Mouse (Mus musculus) liver, adult (tissue): Measurements from ENCODE around the gene Cobll1.

Experiments
- GATA4 ChIP-seq: IDR thresholded peaks from 2 replicates; pipeline ENCODE4 v1.6.1; 2014; ENCODE audit warnings: mild to moderate bottlenecking, low read length; ENCODE audit not compliant: insufficient replicate concordance

Cobll1 gene

DNA sequence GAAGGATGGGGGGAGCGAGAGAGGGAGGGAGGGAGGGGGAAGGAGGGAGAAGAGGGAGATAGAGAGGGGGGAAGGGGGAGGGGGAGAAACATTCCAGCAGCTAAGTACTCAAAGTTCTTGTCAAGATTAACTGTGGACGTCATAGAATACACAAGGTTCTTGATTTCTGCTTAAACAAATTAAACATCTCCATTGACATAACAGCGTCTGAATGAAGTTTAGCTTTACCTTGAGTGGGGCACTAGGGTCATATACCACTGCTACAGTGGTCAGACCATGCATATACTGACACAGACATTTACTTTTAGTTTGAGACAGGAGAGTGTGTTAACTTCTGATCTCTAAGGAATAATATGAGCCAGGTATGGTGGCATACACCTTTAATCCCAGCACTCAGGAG, 135.4 kb downstream of the Cobll1 start:
- TF ChIP-seq GATA4 = no peak

DNA sequence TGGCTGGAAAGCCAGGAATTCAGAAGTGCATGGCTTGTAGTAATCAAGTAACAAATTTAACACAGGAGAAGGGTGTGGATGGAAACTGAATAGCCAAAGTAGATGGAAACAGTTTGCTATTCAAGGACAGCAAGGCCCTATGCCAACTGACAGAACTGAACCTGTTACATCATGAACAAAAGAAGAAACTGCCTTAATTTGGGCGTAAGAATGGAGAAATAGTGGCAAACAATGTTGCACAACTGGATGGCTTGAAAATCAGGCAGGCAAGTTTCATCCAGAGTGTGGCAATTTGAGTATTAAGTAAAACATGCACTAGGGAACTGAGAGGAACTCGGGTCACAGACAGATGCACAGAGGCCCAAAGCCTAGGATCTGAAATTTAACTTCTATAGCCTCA, 137.8 kb downstream of the Cobll1 start:
- TF ChIP-seq GATA4 = no peak

DNA sequence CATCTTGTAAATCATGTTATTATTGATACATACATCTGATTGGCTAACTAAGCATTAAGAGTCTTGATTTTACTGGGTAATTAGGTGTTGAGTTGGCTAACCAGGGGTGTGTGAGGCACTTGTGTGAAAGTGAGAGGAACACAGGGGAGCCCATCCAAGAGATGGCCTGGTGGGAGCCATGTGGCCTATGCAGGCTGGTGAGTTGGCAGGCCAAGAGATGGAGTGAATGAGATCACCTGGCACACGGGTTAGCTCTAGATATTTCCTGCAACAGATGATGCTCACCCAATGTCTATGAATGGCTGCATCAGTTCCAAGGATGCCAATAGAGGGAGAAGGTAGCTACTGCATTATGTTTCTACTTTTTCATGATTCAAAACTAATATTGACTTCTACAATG, 139.2 kb downstream of the Cobll1 start:
- TF ChIP-seq GATA4 = no peak

DNA sequence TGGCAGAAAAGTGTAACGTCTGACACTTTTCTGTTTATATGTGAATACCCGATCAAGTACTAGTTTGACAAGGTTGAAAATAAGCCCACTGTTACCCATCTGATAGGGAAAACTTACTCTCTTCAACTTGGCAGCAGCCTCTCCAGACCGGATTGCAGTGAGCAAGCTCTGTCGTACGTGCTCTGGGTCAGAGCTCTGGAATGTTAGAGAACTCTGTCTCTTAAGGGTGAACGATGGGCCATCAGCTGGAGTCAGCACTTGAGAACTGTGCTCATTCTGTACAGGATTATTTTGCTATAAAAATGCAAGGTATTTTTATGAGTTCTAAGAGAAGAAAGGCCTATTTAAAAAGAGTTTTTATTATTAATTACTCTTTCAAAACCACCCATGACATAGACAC, 143.6 kb downstream of the Cobll1 start:
- TF ChIP-seq GATA4 = no peak

DNA sequence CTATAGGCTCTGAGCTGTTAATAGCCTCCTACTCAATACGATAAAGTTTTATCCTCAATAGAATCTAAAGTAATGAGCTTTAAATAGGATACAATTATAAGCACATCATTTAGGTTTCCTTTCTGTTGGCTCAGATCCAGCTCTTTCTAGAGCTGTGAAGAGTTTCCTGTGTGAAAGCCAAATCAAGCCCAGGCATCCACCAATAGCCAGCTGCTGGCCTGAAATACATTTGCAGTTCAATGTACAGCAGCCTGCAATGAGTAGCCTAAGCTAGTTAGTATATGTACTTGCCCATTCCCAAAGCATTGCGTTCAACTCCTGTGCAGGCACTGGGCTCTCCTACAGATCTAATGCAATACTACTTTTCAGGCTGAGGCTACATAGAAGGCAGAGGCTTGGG, 145.2 kb downstream of the Cobll1 start:
- no peak for TF ChIP-seq GATA4

DNA sequence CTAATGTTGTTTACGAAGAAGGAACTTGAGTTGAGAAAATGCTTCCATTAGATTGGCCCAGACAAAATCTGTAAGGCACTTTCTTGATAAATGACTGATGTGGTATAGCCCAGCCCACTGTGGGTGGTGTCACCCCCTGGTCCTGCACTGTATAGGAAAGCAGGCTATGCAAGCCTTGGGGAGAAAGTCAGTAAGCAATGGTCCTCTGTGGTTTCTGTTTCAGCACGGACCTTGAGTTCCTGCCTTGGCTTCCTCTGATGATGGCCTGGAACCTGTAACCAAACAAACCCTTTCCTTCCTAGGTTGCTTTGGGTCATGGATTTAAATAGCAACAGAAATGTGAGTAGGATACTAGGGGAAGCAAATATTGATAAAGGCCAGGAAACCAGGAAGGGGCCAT, 148.2 kb downstream of the Cobll1 start:
- TF ChIP-seq GATA4 = no peak

DNA sequence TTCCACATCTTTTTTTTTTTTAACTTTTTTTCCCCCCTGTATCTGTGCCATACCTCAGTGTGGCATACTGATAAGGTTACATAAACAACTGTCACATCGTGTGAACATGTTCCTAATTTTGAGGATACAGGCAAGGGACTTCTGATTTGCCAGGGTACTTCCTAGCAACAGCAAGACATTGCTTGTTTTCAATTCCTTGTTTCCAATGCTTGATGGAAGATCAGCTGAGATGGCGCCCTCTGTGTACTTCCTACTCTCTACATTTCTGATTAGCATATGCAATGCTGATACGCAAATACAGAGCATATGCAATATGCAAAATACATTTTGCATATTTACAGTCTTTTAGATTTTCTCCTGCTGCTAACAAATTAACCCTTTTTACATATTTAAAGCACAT, 152.0 kb downstream of the Cobll1 start:
- no peak for TF ChIP-seq GATA4

DNA sequence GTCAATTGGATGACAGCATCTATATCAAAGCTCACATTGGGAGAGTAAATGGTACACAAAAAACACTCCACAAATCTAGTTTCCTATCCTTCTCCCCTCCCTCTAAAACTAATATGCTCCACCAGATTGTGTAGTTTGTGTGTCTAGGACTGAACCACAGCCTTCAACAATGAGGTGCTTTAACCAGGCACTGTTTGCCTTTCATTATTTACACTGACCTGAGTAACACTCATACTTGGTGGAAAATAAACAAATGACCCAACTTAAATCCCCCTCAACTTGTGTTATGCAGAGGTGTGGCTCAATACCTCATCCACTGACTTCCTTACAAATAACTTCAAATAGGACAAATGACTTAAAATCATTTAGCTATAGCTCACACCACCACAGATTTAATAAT, 155.8 kb downstream of the Cobll1 start:
- no peak for TF ChIP-seq GATA4

DNA sequence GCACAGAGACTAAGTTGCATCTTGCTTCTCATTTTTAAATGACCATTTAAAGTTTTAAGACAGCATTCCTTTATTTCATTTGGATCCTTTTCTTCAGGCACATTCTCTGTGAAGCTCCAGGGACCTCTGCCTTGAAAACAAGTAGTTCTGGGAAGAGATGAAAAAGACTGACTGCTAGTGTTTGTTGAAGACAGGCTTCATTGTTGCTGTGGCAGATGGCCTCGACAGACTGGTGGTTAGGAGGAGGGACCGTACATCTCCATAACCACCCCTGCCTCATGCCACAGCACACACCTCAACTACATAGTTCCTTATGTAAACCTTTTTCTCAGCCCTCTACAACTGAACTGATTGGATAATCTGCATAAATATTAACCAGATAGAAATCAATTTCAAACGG, 161.7 kb downstream of the Cobll1 start:
- TF ChIP-seq GATA4 = no peak

DNA sequence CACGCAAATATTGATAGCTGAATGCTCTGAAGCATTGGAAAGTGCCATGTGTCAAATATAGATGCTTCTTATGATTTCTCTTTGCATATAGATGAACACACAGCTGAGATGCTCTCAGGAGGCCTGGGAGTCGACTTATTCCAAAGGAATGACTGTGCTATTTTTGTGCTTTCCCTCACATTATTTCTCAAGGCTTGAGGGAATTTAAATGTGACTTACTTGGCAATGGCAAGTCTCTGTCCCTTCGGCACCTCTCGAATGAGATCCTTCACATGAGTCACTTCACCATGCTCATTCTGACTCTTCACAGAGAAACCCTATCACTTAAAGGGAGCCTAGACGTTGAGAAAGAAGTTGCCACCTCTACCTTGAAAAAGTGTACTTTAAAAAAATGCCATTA, 163.4 kb downstream of the Cobll1 start:
- no peak for TF ChIP-seq GATA4

DNA sequence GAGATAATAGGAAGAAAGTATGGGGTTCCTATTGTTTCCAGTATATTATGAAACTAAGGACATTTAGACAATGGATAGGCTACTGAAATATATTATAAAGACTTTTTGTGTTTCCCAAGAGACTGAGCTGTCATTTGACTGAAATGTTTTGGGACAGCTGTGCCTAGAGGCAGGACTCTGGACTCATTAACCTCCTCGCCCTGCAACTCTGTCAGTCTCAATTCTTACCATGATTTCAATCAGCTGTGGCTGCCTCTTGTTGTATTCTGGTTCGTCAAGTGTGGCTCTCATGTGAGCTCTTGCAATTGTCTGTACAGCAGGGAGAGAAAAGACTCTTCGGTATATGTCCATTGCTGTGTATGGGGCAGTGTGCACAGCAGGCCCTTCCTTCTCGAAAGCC, 163.8 kb downstream of the Cobll1 start:
- no peak for TF ChIP-seq GATA4

DNA sequence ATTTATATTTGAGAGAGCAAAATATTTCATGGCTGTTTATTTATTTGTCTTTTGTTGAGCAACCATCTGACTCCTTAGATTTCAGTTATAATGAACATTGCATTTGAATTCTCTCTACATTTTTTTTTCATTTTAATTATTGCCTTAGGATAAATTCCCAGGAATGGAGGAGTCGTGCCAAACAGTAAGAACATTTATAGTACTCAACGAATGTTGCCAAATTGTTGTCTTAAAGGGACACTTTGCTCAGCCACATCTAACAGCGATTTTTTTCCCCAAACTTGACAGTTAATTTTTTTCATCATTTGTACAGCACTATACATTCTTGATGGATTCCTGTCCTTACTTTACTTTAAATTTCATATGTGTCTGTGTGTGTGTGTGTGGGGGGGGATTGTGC, 167.0 kb downstream of the Cobll1 start:
- no peak for TF ChIP-seq GATA4

DNA sequence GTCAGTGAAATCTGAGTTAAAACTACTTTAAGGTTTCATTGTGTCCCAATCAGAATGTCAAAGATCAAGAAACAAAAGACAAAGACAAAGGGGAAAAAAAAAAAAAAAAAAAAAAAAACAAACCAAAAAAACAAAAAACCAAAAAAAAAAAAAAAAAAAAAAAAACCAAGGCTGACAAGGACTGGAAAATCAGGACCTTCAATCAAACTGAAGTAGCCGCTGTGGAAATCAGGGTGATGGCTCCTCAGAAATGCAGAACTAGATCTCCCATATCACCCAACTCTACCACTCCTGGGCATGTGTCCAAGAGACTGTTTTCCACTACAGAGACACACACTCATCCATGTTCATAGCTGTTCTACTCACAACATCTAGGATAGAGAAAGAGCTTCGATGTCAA, 185.4 kb downstream of the Cobll1 start:
- no peak for TF ChIP-seq GATA4

DNA sequence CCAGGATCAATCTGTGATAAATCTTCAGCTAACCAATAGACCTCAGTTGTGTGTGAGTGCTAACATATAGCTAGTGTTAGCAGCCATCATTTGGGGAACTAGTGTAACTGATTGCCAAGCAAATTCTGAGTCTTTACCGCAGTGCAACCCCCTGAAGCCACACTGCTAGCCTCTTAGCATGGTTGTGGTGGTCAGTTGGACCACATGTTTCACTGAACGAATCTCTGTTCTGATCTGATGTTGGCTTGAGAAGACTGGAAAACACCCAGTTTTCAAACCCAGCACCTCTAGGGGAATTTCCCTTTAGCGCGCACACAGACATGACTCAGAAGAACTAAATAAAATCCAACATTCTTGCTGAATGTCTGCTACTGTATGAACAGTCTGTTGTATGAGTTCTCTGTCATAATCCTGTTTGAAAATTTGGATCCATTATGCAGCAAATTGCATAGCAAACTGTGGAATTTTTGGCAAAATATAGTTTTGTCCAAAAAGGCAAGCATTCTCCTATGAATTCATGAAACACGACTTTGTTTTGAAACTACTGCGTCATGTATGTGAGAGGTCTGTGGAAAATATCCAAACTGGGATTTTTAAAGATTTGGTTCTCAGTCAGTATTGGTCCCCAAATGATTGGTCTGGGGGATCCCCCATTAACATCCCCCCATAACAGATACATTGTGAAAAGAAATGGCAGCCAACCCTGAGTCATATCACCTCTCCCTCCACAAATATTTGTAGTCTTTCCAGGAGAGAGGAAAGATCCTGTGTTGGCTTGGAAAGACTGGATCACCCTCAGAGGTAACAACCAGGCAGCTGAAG, 186.8 kb downstream of the Cobll1 start:
- no peak for TF ChIP-seq GATA4

DNA sequence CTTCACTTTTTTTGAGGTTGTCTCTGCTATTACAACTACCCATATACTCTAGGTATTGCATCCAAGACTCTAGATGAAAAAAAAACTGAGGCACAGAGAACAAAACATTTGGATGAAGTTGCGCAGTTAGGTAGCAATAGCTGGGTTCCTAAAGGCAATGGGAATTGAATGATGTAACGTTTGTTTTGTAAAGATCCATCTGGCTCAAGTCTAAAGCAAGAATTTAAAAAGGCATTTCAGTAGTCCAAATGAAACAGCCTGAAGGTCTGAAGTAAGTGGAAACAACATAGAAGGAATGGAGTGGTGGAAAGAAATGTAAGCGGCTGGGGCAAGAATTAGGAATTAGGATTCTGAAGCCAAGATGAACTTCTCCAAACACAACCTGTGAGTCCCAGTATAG, 188.4 kb downstream of the Cobll1 start:
- no peak for TF ChIP-seq GATA4

DNA sequence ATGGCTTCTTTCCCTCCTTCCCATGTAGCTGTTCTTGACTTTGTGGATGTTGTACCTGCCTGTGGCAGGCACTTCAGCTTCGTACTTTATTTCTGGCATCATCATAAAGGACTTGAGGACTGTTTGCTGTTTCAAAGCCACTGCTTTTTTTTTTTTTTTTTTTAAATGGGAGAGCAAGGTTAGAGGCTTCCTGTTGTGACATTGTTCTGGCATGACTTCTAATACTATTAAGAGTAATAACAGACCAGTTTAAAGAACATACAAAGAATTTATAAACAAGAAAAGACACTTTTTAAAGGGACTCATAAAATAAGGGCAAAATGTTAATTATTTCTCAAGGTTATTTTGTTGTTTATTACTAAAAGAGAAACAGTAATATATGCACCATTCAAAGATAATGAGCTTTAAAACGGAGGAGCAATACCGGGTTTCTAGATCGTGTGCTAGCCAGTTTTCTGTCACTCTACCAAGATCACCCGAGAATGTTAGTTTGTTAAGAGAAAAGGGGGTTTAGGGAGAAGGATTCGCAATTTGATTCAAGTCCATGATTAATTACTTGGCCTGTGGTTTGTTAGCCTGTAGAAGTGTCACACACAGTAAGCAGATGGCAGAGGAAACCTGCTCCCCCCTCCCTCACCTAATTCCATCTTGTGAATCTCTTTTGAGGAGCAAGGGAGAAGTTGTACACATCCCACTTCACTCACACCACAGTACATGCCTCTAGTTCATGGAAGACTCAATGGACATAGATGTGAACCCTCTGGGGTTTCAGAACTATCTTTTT, 190.8 kb downstream of the Cobll1 start:
- TF ChIP-seq GATA4 = no peak
